Mouse (Mus musculus) CH12.LX (cell line): Measurements from ENCODE around the gene Tigit. TPM values are rescaled to one million over a fixed set of nuclear protein-coding genes. Genes with fewer than 3 reads are reported as not detected.

Source experiments
- DNase-seq: peaks from one replicate; pipeline ENCODE4 v3.0.0-alpha.2; 2013; ENCODE audit errors: extremely low read depth
- H3K27ac ChIP-seq: 2 replicates; pipeline ENCODE4 v1.5.1; 2012; ENCODE audit warnings: low read depth, mild to moderate bottlenecking, control low read depth, moderate library complexity; ENCODE audit not compliant: insufficient read depth
- H3K27me3 ChIP-seq: replicated peaks from 2 replicates; pipeline ENCODE3; 2012; ENCODE audit warnings: inconsistent platforms
- H3K36me3 ChIP-seq, 2 experiments: replicated peaks in 1 of 2; 2 replicates each; pipeline versions ENCODE3 to v1.6.1; 2012; ENCODE audit warnings: inconsistent platforms in 1 of 2, low read length in 1 of 2, mild to moderate bottlenecking in 1 of 2, mixed read lengths in 1 of 2, moderate library complexity in 1 of 2; ENCODE audit not compliant: control insufficient read depth in 1 of 2, insufficient read depth in 1 of 2
- H3K4me1 ChIP-seq, 2 experiments: 2 replicates each; pipeline ENCODE4 v1.6.1; 2012; ENCODE audit warnings: inconsistent platforms in 1 of 2, moderate library complexity in 1 of 2; ENCODE audit not compliant: insufficient read depth in 2 of 2, control insufficient read depth in 1 of 2
- H3K4me2 ChIP-seq: 2 replicates; pipeline ENCODE4 v1.6.1; 2012; ENCODE audit warnings: low read depth, mild to moderate bottlenecking, control low read depth; ENCODE audit not compliant: poor library complexity, insufficient read depth, severe bottlenecking
- H3K4me3 ChIP-seq, 3 experiments: fragments of 150-350 bp in 1 of 3; sonication (generic) in 1 of 3; replicated peaks in 1 of 3; 2 replicates each; pipeline versions ENCODE3 to v1.5.1; 2011 to 2012; ENCODE audit warnings: low read depth in 2 of 3, low read length in 2 of 3, mild to moderate bottlenecking in 2 of 3, moderate library complexity in 2 of 3, control low read depth in 1 of 3, improper control_type of control experiment in 1 of 3, inconsistent platforms in 1 of 3, mixed read lengths in 1 of 3; ENCODE audit not compliant: poor library complexity in 1 of 3
- H3K79me2 ChIP-seq: replicated peaks from 2 replicates; pipeline ENCODE4 v1.6.1; 2012; ENCODE audit warnings: mild to moderate bottlenecking, moderate library complexity; ENCODE audit not compliant: control insufficient read depth, poor library complexity, insufficient read depth, severe bottlenecking; ENCODE audit errors: extremely low read depth
- H3K9ac ChIP-seq: 2 replicates; pipeline ENCODE4 v1.6.1; 2012; ENCODE audit warnings: low read depth, mild to moderate bottlenecking, control low read depth, moderate library complexity; ENCODE audit not compliant: insufficient read depth
- H3K9me3 ChIP-seq: replicated peaks from 2 replicates; pipeline ENCODE3; 2012; ENCODE audit warnings: low read length, inconsistent platforms, mixed read lengths
- BHLHE40 ChIP-seq: IDR thresholded peaks from 2 replicates; pipeline ENCODE4 v1.6.1; 2011; ENCODE audit warnings: mild to moderate bottlenecking, low read depth, low read length, improper control_type of control experiment
- CHD1 ChIP-seq: IDR thresholded peaks from 2 replicates; pipeline ENCODE4 v1.6.1; 2012; ENCODE audit warnings: low read depth, low read length, improper control_type of control experiment, inconsistent platforms
- E2F4 ChIP-seq: IDR thresholded peaks from 2 replicates; pipeline ENCODE4 v1.6.1; 2011; ENCODE audit warnings: low read depth, low read length, improper control_type of control experiment; ENCODE audit not compliant: insufficient replicate concordance
- ELF1 ChIP-seq: IDR thresholded peaks from 2 replicates; pipeline ENCODE4 v1.6.1; 2014; ENCODE audit warnings: low read depth, mild to moderate bottlenecking, inconsistent platforms, low read length, improper control_type of control experiment
- EP300 ChIP-seq: IDR thresholded peaks from 2 replicates; pipeline ENCODE4 v1.6.1; 2011; ENCODE audit warnings: low read length, improper control_type of control experiment
- ETS1 ChIP-seq: conservative IDR thresholded peaks from 2 replicates; pipeline ENCODE4 v1.6.1; 2012; ENCODE audit warnings: low read depth, mild to moderate bottlenecking, inconsistent platforms, low read length, improper control_type of control experiment, moderate library complexity
- GABPA ChIP-seq: IDR thresholded peaks from 2 replicates; pipeline ENCODE4 v1.6.1; 2012; ENCODE audit warnings: low read depth, low read length, improper control_type of control experiment, inconsistent platforms; ENCODE audit not compliant: insufficient replicate concordance
- IRF4 ChIP-seq: IDR thresholded peaks from 2 replicates; pipeline ENCODE4 v1.6.1; 2014; ENCODE audit warnings: low read depth, mild to moderate bottlenecking, inconsistent platforms, low read length, improper control_type of control experiment
- JUN ChIP-seq: IDR thresholded peaks from 2 replicates; pipeline ENCODE4 v1.6.1; 2011; ENCODE audit warnings: low read depth, mild to moderate bottlenecking, low read length, improper control_type of control experiment, moderate library complexity; ENCODE audit not compliant: insufficient read depth
- MAX ChIP-seq: IDR thresholded peaks from 2 replicates; pipeline ENCODE4 v1.6.1; 2011; ENCODE audit warnings: low read length, improper control_type of control experiment
- MAZ ChIP-seq: IDR thresholded peaks from 2 replicates; pipeline ENCODE4 v1.6.1; 2012; ENCODE audit warnings: low read depth, mild to moderate bottlenecking, inconsistent platforms, low read length, improper control_type of control experiment, moderate library complexity
- MEF2A ChIP-seq: IDR thresholded peaks from 2 replicates; pipeline ENCODE4 v1.6.1; 2014; ENCODE audit warnings: low read depth, mild to moderate bottlenecking, inconsistent platforms, low read length, improper control_type of control experiment, borderline replicate concordance
- MXI1 ChIP-seq: IDR thresholded peaks from 2 replicates; pipeline ENCODE4 v1.6.1; 2011; ENCODE audit warnings: mild to moderate bottlenecking, low read depth, low read length, improper control_type of control experiment
- MYC ChIP-seq: IDR thresholded peaks from 2 replicates; pipeline ENCODE4 v1.6.1; 2011; ENCODE audit warnings: low read depth, mild to moderate bottlenecking, improper control_type of control experiment, low read length
- NELFE ChIP-seq: IDR thresholded peaks from 2 replicates; pipeline ENCODE4 v1.6.1; 2011; ENCODE audit warnings: low read depth, low read length, improper control_type of control experiment
- NRF1 ChIP-seq: IDR thresholded peaks from 2 replicates; pipeline ENCODE4 v1.6.1; 2014; ENCODE audit warnings: low read depth, mild to moderate bottlenecking, inconsistent platforms, low read length, improper control_type of control experiment, moderate library complexity
- PAX5 ChIP-seq: IDR thresholded peaks from 2 replicates; pipeline ENCODE4 v1.6.1; 2012; ENCODE audit warnings: low read length, inconsistent platforms, mixed read lengths
- POLR2A ChIP-seq: IDR thresholded peaks from 2 replicates; pipeline ENCODE4 v1.6.1; 2011; ENCODE audit warnings: low read depth, mild to moderate bottlenecking, improper control_type of control experiment, low read length
- POLR2AphosphoS2 ChIP-seq: IDR thresholded peaks from 2 replicates; pipeline ENCODE4 v1.6.1; 2011; ENCODE audit warnings: low read depth, low read length, improper control_type of control experiment
- RAD21 ChIP-seq: IDR thresholded peaks from 2 replicates; pipeline ENCODE4 v1.6.1; 2011; ENCODE audit warnings: low read depth, mild to moderate bottlenecking, low read length, improper control_type of control experiment, moderate library complexity
- SIN3A ChIP-seq: IDR thresholded peaks from 2 replicates; pipeline ENCODE4 v1.6.1; 2012; ENCODE audit warnings: low read length, improper control_type of control experiment, inconsistent platforms
- SMC3 ChIP-seq: IDR thresholded peaks from 2 replicates; pipeline ENCODE4 v1.6.1; 2011; ENCODE audit warnings: low read depth, low read length, improper control_type of control experiment
- TBP ChIP-seq: conservative IDR thresholded peaks from 2 replicates; pipeline ENCODE4 v1.6.1; 2011; ENCODE audit warnings: low read depth, low read length, improper control_type of control experiment
- TCF12 ChIP-seq: IDR thresholded peaks from 2 replicates; pipeline ENCODE4 v1.6.1; 2014; ENCODE audit warnings: low read depth, mild to moderate bottlenecking, inconsistent platforms, low read length, improper control_type of control experiment
- UBTF ChIP-seq: IDR thresholded peaks from 2 replicates; pipeline ENCODE4 v1.6.1; 2012; ENCODE audit warnings: low read depth, mild to moderate bottlenecking, inconsistent platforms, low read length, improper control_type of control experiment, moderate library complexity
- USF2 ChIP-seq: conservative IDR thresholded peaks from 2 replicates; pipeline ENCODE4 v1.6.1; 2011; ENCODE audit warnings: low read depth, low read length, improper control_type of control experiment
- ZMIZ1 ChIP-seq: IDR thresholded peaks from 2 replicates; pipeline ENCODE4 v1.6.1; 2012; ENCODE audit warnings: low read depth, mild to moderate bottlenecking, inconsistent platforms, low read length, improper control_type of control experiment
- dilution Hi-C: fragments of 300-500 bp; cut with MboI; formaldehyde crosslinking; loops from 2 replicates; pipeline ENCODE4 v1.14.3; 2020; ENCODE audit warnings: low sequenced_read_pairs; ENCODE audit not compliant: extremely low pct_unique_long_range_greater_than_20kb, extremely low pct_ligation_motif_present
- in situ Hi-C: fragments of 300-500 bp; cut with MboI; formaldehyde crosslinking; loops from 3 replicates; pipeline ENCODE4 v1.14.3; 2019; ENCODE audit warnings: low sequenced_read_pairs, low pct_ligation_motif_present, low pct_unique_long_range_greater_than_20kb, mixed read lengths
- polyA plus RNA-seq: library from polyadenylated mRNA; unstranded; fragments of >175 nt; gene quantifications from 2 replicates; pipeline ENCODE4 v1.2.1, GENCODE M21; 2012; ENCODE audit warnings: low read depth; ENCODE audit not compliant: insufficient read length
- total RNA-seq, 2 experiments: library from RNA; depleted of rRNA; stranded (reverse); fragments of 300-350 nt in 1 of 2; fragments of >200 nt in 1 of 2; gene quantifications; 2 replicates each; pipeline ENCODE4 v1.2.3; 2012 to 2014

Tigit gene
- total and polyA plus RNA-seq, 3 experiments: 17.5 to 67.2 (median 55.4) TPM

DNA sequence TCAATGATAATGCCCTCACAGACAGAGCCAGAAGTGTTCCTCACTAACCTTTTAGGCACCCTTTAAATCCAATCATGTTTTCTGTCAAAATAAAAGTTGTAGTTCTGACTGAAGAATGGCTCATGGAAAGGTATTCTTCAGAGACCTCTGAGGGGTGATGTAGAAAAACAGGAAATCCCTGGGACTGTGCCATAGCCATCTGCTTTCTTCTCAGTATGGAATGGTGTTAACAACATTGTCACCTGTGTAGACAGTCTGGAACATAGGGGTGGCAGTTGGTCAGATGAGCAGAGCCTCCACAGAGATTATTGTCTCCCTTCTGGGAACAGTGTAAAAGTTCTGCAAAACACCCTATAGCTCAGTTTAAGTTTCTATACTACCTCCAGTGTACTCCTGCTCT, 55.9 kb downstream of the Tigit start:
- Histone ChIP-seq H3K4me3 (no peak overlapping the region), H3K4me2 (no peak overlapping the region), H3K27me3 (no peaks in the 10 kb centered on the region), H3K9me3 (peaks cover 7% of the 10 kb centered on the region), H3K36me3 (peaks cover 69 to 89% of the 10 kb centered on the region in 2 experiments), H3K4me1 (peaks cover 8 to 28% of the 10 kb centered on the region in 2 experiments; a peak in 3 of 4 replicates), H3K9ac (no peak overlapping the region), H3K27ac (no peak overlapping the region), H3K79me2 (peaks cover 19% of the 10 kb centered on the region)
- in situ Hi-C loops: no loop called here
- no peak for DNase-seq
- TF ChIP-seq MXI1: no peak
- no peak for TF ChIP-seq JUN
- no peak for TF ChIP-seq TBP
- no peak for TF ChIP-seq IRF4
- no peak for TF ChIP-seq NRF1
- no peak for TF ChIP-seq NELFE
- TF ChIP-seq MAX: no peak
- dilution Hi-C loops: no loop called here

DNA sequence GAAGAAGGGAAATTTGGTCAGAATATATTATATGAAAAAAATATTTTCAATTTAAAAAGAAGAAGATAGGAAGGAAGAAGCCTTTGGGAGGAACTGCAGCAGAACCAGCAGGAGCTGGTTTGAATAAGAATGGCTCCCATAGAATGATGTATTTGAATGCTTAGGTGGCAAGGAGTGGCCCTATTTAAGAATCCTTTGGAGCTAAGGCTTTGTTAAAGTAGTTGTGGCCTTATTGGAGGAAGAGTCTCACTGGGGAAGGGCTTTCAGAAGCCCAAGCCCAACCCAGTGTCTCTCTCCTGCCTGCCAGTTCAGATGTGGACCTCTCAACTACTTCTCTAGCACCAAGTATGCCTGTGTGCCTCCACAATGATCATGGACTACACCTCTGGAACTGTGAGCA, 56.9 kb downstream of the Tigit start:
- Histone ChIP-seq H3K4me3 (no peak overlapping the region), H3K79me2 (peaks cover 17% of the 10 kb centered on the region), H3K9me3 (peaks cover 7% of the 10 kb centered on the region), H3K4me2 (no peak overlapping the region), H3K36me3 (peaks cover 62 to 86% of the 10 kb centered on the region in 2 experiments), H3K27me3 (no peaks in the 10 kb centered on the region), H3K9ac (no peak overlapping the region), H3K4me1 (peaks cover 11 to 37% of the 10 kb centered on the region in 2 experiments), H3K27ac (peak overlapping the region; percentile 11; the same call in 1 of the 2 replicates)
- TF ChIP-seq POLR2A (0 out of 2 replicates have a peak, but pooled peaks have one; percentile 9), SIN3A (no peak)
- dilution Hi-C loops (no loop called here), in situ Hi-C loops (no loop called here)
- no peak for DNase-seq

DNA sequence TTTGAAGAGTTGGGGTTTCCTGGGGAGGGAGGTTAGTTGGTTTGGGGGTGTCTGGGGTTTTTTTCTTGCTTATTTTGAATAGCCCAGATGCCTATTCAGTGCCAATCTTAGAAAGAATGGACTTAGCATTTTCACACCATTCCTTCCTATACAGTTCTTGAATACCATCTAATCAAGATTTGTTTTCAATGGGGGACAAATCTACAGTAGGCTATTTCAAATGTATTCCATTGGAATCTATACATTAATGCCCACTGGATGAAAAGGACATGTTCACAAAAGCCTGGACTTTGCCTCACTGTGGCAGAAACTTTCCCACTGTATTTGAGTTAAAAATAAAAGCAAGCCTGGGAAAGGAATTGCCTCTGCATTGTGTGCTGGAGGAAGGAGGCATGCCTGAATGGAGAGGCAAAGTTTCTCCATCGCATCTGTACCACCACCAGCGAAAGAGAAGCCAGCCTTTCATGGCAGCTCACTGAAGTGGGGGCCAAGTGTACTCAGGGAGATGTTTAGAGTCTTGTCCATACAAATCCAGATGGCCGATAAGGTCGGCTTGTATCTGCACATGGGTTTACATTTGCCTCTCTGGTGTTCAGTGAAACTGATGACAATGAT, 59.4 kb downstream of the Tigit start:
- Histone ChIP-seq H3K27ac (no peak overlapping the region), H3K4me3 (no peak overlapping the region), H3K4me1 (peaks cover 20 to 63% of the 10 kb centered on the region in 2 experiments), H3K9me3 (peaks cover 7% of the 10 kb centered on the region), H3K27me3 (no peaks in the 10 kb centered on the region), H3K36me3 (peaks cover 61 to 87% of the 10 kb centered on the region in 2 experiments), H3K79me2 (peaks cover 27% of the 10 kb centered on the region), H3K4me2 (no peak overlapping the region), H3K9ac (no peak overlapping the region)
- no peak for TF ChIP-seq E2F4
- TF ChIP-seq MEF2A: no peak
- no peak for TF ChIP-seq MAX
- TF ChIP-seq GABPA: no peak
- TF ChIP-seq TCF12: no peak
- no peak for TF ChIP-seq POLR2AphosphoS2
- TF ChIP-seq ELF1: no peak
- TF ChIP-seq UBTF: no peak
- TF ChIP-seq RAD21: no peak
- no peak for TF ChIP-seq USF2
- TF ChIP-seq MAZ: no peak
- no peak for TF ChIP-seq CHD1
- no peak for TF ChIP-seq PAX5
- TF ChIP-seq EP300: no peak
- TF ChIP-seq SMC3: no peak
- no peak for TF ChIP-seq ZMIZ1
- TF ChIP-seq MYC: no peak
- no peak for TF ChIP-seq ETS1
- no peak for TF ChIP-seq BHLHE40
- no peak for TF ChIP-seq POLR2A
- dilution Hi-C loops (no loop called here), in situ Hi-C loops (no loop called here)
- DNase-seq: no peak
